Mouse (Mus musculus) frontal cortex, postnatal 36 days (tissue): ENCODE measurements at regions not wholly inside any gene's neighbourhood (a gene's known extent, or its start where the extent isn't known, plus 50 kb on each side); places are given as distances from the start of the nearest gene placed in this dataset.
A peak's percentile ranks its signal among the peaks of the same experiment; 100 is the strongest.

Experiments used
- DNase-seq, 2 experiments: peaks; one replicate each; pipeline ENCODE4 v3.0.0; 2022; ENCODE audit warnings: low spot score in 2 of 2

GRCm38 (mm10) chr1:90454263-90454662 is 148.5 kb upstream of the Cops8 start:
- DNase-seq, result no peak

GRCm38 (mm10) chr1:90457396-90457795 is 145.4 kb upstream of the Cops8 start:
- no peak for DNase-seq

GRCm38 (mm10) chr1:90458176-90458575 is 144.6 kb upstream of the Cops8 start:
- DNase-seq, result no peak

- peak; percentile 35 to 45 for DNase-seq
Observed at GRCm38 (mm10) chr1:90461699-90462098, 141.1 kb upstream of the Cops8 start.

- no peak for DNase-seq
Observed at GRCm38 (mm10) chr1:90463302-90463701, 139.5 kb upstream of the Cops8 start.

GRCm38 (mm10) chr1:90467646-90468045 is 135.1 kb upstream of the Cops8 start:
- DNase-seq, result no peak

- no peak for DNase-seq
Observed at GRCm38 (mm10) chr1:90470996-90471395, 131.8 kb upstream of the Cops8 start.

- no peak for DNase-seq
Observed at GRCm38 (mm10) chr1:90471806-90472205, 131.0 kb upstream of the Cops8 start.

- DNase-seq, result no peak
Observed at GRCm38 (mm10) chr1:90475060-90475813, 127.5 kb upstream of the Cops8 start.

GRCm38 (mm10) chr1:90476556-90477243 is 126.1 kb upstream of the Cops8 start:
- no peak for DNase-seq

GRCm38 (mm10) chr1:90478839-90479238 is 123.9 kb upstream of the Cops8 start:
- DNase-seq, result no peak

- no peak for DNase-seq
Observed at GRCm38 (mm10) chr1:90481247-90481646, 121.5 kb upstream of the Cops8 start.

- no peak for DNase-seq
Observed at GRCm38 (mm10) chr1:90481708-90482107, 121.1 kb upstream of the Cops8 start.

GRCm38 (mm10) chr1:90486349-90486839 is 116.4 kb upstream of the Cops8 start:
- peak in 1 of 2 experiments; percentile 15 for DNase-seq

GRCm38 (mm10) chr1:90487886-90488285 is 114.9 kb upstream of the Cops8 start:
- peak; percentile 19 to 36 for DNase-seq

GRCm38 (mm10) chr1:90488991-90489390 is 113.8 kb upstream of the Cops8 start:
- DNase-seq, result peak; percentile 23 to 40

GRCm38 (mm10) chr1:90490335-90490734 is 112.4 kb upstream of the Cops8 start:
- DNase-seq, result no peak

GRCm38 (mm10) chr1:90493481-90493880 is 109.3 kb upstream of the Cops8 start:
- no peak for DNase-seq

- no peak for DNase-seq
Observed at GRCm38 (mm10) chr1:90495174-90495573, 107.6 kb upstream of the Cops8 start.

GRCm38 (mm10) chr1:90497568-90497967 is 105.2 kb upstream of the Cops8 start:
- DNase-seq, result no peak

- no peak for DNase-seq
Observed at GRCm38 (mm10) chr1:90501373-90501772, 101.4 kb upstream of the Cops8 start.

GRCm38 (mm10) chr1:90502371-90502770 is 100.4 kb upstream of the Cops8 start:
- DNase-seq, result no peak
